Mouse (Mus musculus): ENCODE measurements at regions not wholly inside any gene's neighbourhood (a gene's known extent, or its start where the extent isn't known, plus 50 kb on each side); places are given as distances from the start of the nearest gene placed in this dataset.
A peak's percentile ranks its signal among the peaks of the same experiment; 100 is the strongest.

DNA sequence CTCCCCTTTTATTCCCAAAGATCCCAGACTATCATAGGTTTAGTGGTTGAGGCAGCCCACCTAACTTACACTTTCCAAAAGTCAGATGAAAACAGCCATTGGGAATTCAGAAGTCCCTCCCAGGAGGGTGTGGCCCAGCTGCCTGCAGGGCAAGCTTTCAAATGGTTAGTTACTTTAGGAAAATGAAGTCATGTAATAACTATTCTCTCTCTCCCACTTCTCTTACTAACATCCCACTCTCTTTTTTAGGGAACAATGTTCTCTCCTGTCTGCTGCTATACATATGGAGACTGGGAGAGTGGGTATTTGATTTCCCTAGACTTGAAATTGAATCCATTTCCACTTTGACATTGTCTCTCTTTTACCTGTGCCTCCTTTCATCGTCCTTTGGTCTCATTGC is 55.0 kb downstream of the Zfp648 start:
- no peak for DNase-seq

DNA sequence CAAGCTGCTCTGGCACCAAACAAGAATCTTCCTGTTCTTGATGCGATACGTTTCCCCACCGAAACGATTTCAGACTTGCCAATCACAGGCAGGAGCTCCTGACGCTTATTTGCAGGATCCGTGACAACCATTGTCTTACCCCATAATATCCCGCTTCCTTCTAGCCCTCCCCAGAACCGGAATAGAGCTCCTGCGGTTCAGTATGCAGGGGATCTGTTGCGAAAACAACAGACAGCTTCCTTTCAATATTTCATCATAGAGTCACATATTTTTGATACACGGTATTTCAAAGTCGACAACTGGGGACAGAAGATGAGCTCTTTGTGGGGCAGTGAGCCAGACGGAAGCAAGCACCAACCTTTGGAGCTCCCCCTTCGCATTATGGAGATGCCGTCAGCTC is 55.8 kb downstream of the Zfp648 start:
- no peak for DNase-seq

DNA sequence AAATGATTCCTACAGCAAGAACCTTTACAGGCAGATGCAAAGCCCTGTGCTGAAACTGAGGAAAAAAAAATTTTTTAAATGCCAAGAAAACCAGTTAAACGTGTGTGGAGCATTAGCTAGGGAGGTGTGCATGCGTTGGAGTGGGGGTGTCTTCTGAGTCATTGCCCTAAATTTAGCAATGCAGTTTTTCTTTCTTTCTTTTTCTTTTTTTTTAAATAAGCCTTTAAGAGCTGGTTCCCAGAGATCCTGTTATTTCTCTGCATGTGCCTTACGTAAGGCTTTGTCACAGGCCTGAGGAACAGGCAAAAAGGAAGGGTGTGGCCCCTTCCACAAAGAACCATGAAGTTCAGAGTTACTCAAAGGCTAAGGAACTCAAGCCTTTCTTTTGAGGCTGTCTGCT is 57.5 kb downstream of the Zfp648 start:
- no peak for DNase-seq

DNA sequence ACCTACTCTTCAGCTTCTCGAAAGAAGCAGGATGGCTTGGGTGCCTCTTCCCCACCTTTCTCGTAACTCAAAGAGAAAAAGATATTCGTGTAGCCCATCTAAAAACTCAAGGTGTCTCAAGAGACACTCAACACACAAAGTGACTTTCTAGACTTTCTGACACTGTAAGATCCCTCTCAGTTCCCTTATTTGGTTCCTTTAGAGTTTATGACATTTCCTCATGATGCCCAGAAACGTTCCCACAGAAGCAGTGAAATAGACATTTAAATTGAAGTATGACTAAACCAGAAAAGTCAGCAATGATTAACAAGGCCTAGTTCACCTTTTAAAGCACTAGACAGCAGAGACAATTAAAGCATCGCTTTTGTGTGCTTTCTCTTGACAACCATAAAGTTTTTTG is 59.4 kb downstream of the Zfp648 start:
- DNase-seq, result no peak

DNA sequence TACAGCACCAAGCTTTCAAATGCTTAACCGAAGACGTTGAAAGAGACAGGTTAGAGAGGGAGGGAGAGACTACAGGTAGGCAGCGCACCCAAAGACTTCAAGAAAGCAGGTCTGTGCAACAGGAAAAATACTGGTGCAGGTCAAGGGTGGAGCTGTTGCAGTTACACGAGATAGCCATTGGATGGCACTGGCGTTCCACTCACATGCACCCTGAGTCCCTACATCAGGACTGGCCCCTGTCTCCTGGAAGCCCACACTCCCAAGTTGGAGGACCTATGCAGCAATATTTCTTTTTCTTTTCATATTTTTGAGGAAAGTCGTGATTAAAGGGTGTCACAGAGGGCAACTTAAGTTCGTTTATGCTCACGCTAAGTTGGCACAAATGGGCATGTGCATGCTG is 80.5 kb downstream of the Zfp648 start:
- DNase-seq, result peak; percentile 36

DNA sequence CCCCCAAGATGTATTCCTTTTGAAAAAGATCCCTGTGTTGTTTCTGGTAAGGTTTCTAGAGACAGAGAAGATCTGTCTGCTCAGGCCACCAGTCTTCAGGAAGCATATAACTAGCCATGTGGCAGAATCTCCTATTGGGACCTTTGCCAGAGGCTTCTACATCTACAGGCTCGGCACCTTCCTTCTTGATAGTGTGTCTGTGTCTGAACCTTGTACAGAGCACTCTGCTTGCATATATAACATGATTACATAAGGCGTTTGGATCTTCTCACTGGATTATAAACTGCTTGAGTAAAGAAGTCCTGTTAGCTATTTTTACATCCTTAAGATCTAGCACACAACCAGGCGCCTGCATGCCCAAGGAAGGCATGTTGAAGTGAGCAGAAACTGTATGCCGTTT is 85.1 kb downstream of the Zfp648 start:
- DNase-seq, result peak; percentile 25

DNA sequence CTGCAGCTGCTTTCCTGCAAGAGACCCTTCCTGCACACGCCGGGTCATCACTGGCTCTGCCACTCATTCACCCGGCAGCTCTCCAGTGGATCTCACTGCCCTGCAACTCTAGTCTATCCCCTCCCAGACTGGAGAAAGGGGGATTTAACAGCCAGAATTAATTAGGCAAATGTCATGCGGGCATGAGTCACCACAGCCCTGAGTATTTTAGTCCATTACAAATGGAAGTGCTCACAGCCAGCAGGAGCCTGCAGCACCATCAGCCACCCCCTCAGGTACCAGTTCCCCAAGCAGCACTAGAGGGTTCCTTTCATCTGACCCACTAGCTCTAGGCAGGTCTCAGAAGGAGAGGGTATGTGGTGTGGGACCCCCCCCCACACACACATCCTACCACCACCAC is 91.7 kb downstream of the Zfp648 start:
- DNase-seq, result no peak

DNA sequence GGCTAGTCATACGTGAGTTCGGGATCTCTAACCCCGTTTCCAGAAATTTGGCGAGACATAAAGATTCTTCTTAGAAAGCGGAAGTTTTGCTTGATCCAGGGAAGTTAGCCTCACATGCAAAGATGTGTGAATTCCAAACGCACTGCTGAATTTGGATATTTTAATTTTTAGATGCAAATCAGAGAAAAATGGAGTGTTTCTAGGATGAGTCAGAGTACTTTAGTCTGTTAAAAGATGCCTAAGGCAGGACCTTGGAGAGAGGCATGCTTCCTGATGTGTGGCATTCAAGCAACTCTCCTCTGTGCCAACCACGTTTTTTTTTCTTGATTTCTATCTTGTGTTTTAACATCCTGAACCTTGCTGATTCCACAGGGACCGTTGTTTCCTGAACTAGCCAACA is 95.1 kb downstream of the Zfp648 start:
- DNase-seq, result no peak

DNA sequence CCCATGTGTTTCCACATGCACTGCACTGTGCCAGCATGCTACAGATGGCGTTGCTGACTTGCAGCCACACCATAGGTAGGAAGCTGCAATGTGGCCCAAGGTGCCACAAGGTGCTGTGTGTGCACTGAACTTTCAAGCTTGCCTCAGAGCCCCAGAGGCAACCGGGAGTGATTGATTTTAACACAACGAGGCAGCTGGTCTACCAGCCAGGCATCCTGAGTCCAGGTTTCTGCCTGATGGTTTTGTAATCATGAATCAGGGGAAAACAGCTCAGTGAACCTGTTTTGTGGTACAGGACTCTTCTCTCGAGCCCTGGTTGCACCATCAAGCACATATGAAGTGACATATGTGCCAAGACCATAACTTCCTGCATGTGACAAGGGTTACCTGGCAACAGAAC is 98.9 kb downstream of the Zfp648 start:
- no peak for DNase-seq

DNA sequence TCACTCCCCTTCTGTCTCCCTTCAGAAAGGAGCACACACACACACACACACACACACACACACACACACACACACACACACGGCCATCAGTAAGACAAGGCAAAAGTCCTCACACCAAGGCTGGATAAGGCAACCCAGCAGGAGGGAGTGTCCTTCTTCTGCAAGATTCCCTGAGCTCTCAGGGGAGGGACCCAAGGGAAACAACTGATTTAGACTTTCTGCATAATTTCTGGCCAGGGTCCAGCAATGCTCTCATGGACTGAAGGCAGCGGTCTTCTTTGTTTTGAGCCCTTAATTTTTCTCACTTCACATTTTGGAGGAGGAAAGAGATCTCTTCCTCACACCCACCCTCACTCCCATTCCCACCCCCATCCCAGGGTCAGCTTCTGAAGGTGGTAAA is 108.7 kb downstream of the Zfp648 start:
- no peak for DNase-seq
